Mouse (Mus musculus) ovary, postnatal 14 days (tissue): ENCODE measurements around the gene Cpvl.
A peak's percentile ranks its signal among the peaks of the same experiment; 100 is the strongest.

Experiments
- DNase-seq: peaks from one replicate; pipeline ENCODE4 v3.0.0; 2022; ENCODE audit warnings: low spot score

Cpvl gene

GRCm38 (mm10) chr6:53884931-53885330, 93.5 kb downstream of the Cpvl start:
- no peak for DNase-seq

GRCm38 (mm10) chr6:53884496-53884895, 94.0 kb downstream of the Cpvl start:
- no peak for DNase-seq

DNA sequence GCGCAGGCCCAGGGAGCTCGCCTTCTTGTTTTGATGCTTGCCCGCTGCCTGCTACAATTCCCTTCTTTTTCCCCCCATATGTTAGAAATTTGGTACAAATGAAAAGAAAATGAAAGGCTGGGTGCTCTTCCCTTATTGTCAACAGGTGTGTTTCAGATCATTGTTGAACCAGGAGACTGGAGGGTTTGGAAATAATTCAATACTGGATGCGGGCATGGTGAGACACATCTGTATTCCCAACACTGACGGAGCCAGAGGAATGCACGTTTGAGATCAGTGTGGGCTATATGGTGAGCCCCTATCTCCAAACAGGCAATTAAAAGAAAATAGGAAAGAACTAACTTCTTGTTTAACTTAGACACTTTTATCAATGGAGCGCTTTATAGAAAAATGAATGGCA, 95.1 kb downstream of the Cpvl start:
- DNase-seq: no peak

DNA sequence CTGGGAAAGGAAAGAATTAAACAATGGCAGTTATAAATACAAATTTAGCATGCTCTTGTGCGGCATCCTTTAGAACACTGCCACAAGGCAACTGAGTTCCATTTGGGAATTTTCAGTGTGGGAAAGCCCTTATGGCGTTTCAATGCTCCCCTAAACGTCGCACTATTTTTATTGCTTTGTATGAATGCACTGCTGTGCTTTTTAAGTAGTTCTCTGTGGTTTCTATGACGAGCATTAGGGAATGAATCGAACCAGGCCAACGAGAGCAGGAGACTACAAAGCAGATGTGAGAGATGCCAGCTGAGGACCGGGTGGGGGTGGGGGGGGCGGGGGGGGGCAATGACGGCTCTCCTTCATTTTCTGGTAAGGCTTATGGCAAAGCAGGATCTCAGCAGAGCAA, 96.8 kb downstream of the Cpvl start:
- DNase-seq: no peak

DNA sequence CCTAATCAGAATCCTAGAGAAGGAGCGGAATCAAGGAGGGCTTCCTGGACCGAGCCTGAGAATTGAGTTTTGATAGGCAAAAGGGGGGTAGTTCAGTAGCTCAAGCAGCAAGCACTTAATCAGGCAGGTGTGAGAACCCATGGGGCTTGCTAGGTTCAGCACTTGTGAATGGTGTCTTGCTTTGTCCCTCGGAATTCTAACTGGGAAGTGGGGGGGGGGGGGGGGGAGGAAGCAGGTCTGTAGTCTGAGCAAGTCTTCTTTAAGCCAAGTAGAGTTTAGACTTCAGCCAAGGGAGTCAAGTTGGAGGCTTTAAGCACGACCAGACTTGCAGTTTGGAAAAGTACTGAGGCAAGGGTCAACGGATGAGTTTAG, 97.2 kb downstream of the Cpvl start:
- no peak for DNase-seq

GRCm38 (mm10) chr6:53880530-53881234, 97.8 kb downstream of the Cpvl start:
- no peak for DNase-seq

DNA sequence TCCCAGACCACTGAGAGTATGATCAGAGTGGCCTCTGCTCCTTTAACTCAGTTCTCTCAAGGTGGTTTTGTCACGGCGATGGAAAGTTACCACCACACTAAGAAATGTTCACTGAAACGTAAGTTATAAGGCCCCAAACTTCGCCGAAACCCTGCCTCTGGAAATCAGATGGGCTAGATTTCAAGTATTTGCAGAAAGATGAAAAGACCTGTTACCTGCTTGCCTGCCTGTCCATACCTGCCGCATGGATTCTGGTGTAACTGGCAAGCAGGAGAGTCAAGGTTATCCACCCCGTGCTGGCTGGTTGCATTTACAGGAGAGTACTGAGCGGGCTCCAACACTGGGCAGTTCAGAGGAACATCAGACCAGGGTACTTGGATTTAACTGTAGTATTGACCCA, 98.9 kb downstream of the Cpvl start:
- DNase-seq: no peak

DNA sequence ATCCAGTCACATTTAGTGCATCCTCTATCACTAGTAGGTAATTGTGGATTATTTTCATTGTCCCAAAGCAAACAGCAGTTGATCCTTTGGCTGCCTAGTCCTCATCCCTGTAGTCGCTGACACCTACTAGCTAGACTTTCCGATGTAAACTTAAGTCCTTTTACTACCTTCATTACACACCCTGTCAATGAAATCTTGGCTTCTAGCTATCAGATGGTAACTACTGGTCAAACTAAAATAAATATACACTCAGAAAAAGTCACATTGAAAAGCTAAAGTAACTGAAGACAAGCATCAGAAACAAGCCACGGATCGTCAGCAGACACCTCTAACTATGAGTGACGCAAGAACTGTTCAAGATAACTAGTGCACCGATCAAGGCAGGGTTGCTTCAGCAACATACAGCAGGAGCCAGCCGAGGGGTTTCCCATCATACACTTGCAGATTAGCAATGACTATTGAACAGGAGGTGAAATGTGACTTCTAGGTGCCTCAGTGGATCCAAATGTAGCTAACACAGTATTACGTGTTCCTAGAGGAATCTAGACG, 103.5 kb downstream of the Cpvl start:
- no peak for DNase-seq

DNA sequence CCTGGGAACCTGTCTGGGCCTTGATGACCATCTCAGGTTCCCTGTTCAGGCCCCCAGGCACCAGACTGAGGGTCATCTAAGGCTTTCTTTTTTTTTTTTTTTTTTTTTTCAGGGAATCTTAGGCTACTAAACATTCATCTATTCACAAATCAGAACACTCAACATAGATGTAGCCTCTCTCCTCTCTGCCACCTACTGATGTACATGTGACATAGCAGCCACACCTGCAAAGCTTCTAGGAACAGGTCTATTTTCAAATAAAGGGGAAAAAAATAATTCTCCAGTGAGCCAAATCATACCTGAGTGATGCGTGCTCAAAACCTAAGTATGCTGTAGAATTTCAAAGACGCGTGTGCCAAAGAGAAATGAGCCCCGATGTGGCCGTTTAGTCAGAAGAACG, 106.6 kb downstream of the Cpvl start:
- DNase-seq: no peak

DNA sequence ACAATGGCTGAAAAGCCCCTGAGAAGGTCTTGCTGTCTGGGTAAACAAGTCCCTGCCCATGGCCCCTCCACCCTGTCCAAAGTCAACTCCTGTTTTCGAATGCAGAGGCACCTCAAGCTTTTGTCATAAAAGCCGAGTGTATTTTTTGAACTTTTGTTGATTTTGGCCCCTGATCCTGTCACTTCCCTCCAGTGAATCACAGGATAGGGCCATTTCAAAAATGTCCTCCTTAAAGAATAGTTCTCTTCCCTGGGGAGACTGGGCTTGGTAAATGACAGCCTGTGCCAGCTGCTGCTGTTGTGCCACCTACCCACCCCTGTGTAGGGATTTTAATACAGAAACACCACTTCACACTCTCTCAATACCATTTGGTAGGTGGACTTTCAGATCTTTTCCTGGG, 115.5 kb downstream of the Cpvl start:
- no peak for DNase-seq

DNA sequence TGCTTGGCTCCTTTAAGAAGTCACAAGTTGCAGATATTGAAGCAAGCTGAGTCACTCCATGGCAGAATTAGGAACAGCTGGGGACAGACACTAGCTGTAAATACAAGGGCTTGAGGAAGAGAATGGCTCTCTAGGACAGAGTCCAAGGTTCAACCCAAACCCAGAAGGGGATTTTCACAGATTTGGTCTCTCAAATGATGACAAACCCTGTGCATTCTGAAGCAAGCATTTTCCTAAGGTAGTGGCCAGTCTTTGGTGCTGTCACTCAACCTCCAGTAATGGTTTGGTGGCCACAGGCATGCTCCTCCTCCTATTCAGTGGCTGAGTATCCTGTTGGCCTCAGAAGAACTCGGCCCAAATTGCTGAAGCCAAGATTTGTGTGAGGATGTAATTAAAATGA, 119.4 kb downstream of the Cpvl start:
- no peak for DNase-seq

- no peak for DNase-seq
These were observed 120.6 kb downstream of the Cpvl start for GRCm38 (mm10) chr6:53857822-53858221.

DNA sequence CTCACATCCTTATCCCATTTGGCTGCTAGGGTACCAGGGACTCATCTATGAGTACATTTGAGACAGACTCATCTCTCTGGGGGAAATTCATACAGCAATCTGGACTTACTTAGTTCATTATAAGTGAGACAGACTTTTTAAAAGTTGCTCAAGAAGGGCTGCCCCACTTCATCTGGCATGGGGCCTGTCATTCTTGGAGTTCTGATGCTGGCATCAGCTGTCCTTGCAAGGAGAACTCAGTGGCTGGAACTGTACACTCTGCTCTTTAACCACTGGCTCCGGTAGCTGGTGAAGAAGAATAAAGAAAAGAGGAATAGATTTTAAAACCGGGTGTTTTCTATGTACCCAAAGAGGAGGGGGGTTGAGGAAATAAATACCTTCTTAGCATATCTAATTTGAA, 121.7 kb downstream of the Cpvl start:
- no peak for DNase-seq

DNA sequence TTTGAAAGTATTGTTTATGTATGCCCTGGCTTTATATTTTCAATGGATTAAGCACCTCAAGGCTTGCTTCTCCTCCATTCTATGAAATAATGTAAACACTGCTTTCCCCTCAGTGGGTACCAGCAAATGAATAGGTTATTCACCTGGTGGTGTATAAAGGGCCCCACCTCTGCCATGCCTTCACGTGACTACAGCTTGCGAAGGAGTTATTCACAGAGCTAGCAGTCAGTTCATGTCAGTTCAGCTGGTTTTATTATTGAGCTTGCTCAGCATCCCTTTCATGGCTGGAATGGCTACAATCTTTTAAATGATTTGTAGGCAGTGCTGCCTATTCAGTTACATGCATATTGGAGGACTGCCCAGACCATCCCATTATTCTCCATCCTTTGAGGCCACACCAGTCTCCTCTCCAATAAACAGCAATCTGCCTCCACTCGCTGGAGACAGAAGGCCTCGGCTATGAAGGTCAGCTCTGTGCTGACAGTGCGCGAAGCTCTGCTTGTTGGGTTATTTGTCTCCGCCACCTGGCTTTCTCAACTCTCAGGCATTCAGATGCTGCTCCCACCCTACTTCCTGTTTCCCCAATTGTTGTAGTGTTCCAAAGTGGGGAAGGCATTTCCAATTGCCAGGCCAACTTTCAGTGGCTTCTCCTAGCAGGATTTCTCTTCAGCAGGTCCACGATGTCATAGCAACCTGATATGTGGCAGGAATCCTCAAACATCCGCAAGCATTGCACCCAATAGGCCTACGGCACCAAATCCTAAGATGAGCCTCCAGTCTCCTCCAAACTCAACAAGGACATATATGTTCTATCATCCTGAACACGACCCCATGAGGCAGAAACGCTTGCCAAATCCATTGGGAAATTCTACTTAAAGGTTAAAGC, 123.3 kb downstream of the Cpvl start:
- DNase-seq: peak; percentile 13

GRCm38 (mm10) chr6:53854226-53854625, 124.2 kb downstream of the Cpvl start:
- DNase-seq: no peak

GRCm38 (mm10) chr6:53853546-53853945, 124.9 kb downstream of the Cpvl start:
- DNase-seq: no peak

DNA sequence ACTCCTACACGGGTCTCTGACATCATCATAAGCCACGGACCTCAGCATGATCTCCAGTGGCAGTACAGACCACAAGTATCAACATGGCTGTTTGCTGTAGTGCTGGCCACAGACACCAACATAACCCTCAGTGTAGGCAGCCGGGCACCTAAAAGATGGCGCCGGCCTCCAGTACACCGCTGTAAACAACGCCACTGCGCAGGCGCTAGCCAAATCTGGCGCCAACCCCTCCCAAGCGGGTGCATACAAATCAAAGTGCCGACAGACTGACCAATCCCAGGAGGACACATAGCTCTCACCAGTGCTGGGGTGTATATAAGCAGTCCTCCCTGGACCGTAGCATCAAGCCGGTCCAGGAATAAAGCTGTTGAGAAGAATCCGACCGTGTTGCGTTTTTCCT, 133.8 kb downstream of the Cpvl start:
- no peak for DNase-seq

GRCm38 (mm10) chr6:53825213-53825612, 153.3 kb downstream of the Cpvl start:
- DNase-seq: peak; percentile 22
